Mouse (Mus musculus): ENCODE results near the gene Slc22a6.

DNA sequence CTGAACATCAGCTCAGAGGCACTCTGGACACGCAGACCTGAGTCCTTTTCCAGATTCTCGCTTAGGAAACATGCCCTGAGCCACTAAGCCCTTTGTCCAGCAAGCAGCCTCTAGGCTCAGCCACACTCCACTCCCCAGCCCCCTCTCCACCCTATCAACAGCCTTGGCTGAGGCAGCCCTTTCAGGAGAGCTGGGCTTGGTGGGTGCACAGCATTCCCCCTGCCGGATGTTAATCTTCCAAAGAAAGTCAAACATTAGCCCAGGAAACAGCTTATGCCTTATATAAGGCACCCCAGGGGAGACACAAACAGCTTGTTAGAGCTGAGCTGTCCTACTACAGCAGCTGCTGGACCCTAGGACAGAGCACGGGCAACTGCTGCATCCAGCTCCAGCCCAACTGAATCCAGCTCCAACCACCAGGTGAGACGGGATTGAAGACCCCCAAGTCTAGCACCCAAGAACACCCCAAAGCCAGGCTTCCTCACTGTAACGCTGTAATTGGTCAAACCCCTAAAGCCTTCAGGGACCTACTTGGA lies 24.9 kb upstream of the Slc22a6 start:
- TF ChIP-seq CTCF (IDR thresholded peaks at IDR 0.05; ENCODE audit: low read depth): no peak
- no peak for TF ChIP-seq EP300 (IDR thresholded peaks at IDR 0.05; ENCODE audit: low read depth)

Measured in liver, embryonic 14.5 days (tissue).